Mouse (Mus musculus): ENCODE results near the gene Slc26a5. TPM values are rescaled to one million over a fixed set of nuclear protein-coding genes. Genes with fewer than 3 reads are reported as not detected.

Slc26a5 gene
- polyA plus RNA-seq (2015; fragmentation: Nextera tagmentation; extraction: Ambion mirVana) = not detected in 2 replicates

GRCm38 (mm10) chr5:21865346-21866107, at the start of gene Slc26a5:
Gene Slc26a5 (minus strand): TSS chr5:21865604.

GRCm38 (mm10) chr5:21785053-21785452, 80.4 kb downstream of the Slc26a5 start, which contains the start of the genes Dnajc2 and Psmc2:
Gene Dnajc2 (minus strand): TSS chr5:21785251.
Gene Psmc2 (plus strand): TSS chr5:21785283.

Other genes with a start within 250 kb of the Slc26a5 start
- gene Fbxl13, start 220.0 kb downstream of the Slc26a5 start, polyA plus RNA-seq (2015; fragmentation: Nextera tagmentation; extraction: Ambion mirVana) = 0.39 and 0.47 TPM in 2 replicates
- 8.6 and 10.0 TPM in 2 replicates for gene Armc10, start 219.8 kb downstream of the Slc26a5 start, polyA plus RNA-seq (2015; fragmentation: Nextera tagmentation; extraction: Ambion mirVana)
- gene Napepld, start 164.2 kb downstream of the Slc26a5 start, polyA plus RNA-seq (2015; fragmentation: Nextera tagmentation; extraction: Ambion mirVana) = 2.1 and 2.4 TPM in 2 replicates
- gene Pmpcb, start 128.5 kb downstream of the Slc26a5 start, polyA plus RNA-seq (2015; fragmentation: Nextera tagmentation; extraction: Ambion mirVana) = 95.8 and 99.1 TPM in 2 replicates
- gene Dnajc2, start 80.4 kb downstream of the Slc26a5 start, polyA plus RNA-seq (2015; fragmentation: Nextera tagmentation; extraction: Ambion mirVana) = 30.7 and 34.2 TPM in 2 replicates
- 167 and 179 TPM in 2 replicates for gene Psmc2, start 80.3 kb downstream of the Slc26a5 start, polyA plus RNA-seq (2015; fragmentation: Nextera tagmentation; extraction: Ambion mirVana)